Mouse (Mus musculus) ES-E14 (cell line): ENCODE data around the gene Tmbim4. TPM values are rescaled to one million over a fixed set of nuclear protein-coding genes. Genes with fewer than 3 reads are reported as not detected.

ENCODE experiments used
- DNase-seq: peaks from one replicate; pipeline ENCODE4 v3.0.0-alpha.2; 2013; ENCODE audit warnings: low read depth, low spot score
- H3K27ac ChIP-seq: 2 replicates; pipeline ENCODE4 v1.5.1; 2012; ENCODE audit warnings: low read depth, mild to moderate bottlenecking, low read length, moderate library complexity, mixed read lengths; ENCODE audit not compliant: poor library complexity, insufficient read depth, severe bottlenecking
- H3K36me3 ChIP-seq: 2 replicates; pipeline ENCODE4 v1.6.1; 2012; ENCODE audit warnings: mild to moderate bottlenecking, low read length, moderate library complexity, mixed read lengths; ENCODE audit not compliant: control insufficient read depth, poor library complexity, insufficient read depth, severe bottlenecking
- H3K4me1 ChIP-seq, 2 experiments: fragments of 150-350 bp in 1 of 2; sonication (generic) in 1 of 2; 2 replicates each; pipeline ENCODE4 v1.6.1; 2012; ENCODE audit warnings: low read length in 2 of 2, mild to moderate bottlenecking in 1 of 2, mixed read lengths in 1 of 2; ENCODE audit not compliant: control insufficient read depth in 2 of 2, insufficient read depth in 2 of 2, poor library complexity in 1 of 2
- H3K4me3 ChIP-seq, 2 experiments: fragments of 150-350 bp in 1 of 2; sonication (generic) in 1 of 2; 2 replicates each; pipeline ENCODE4 v1.5.1; 2012; ENCODE audit warnings: low read length in 2 of 2, low read depth in 1 of 2, mild to moderate bottlenecking in 1 of 2, mixed read lengths in 1 of 2; ENCODE audit not compliant: insufficient read depth in 1 of 2, poor library complexity in 1 of 2, severe bottlenecking in 1 of 2
- H3K9ac ChIP-seq: 2 replicates; pipeline ENCODE4 v1.6.1; 2012; ENCODE audit warnings: low read depth, mild to moderate bottlenecking, low read length, mixed read lengths; ENCODE audit not compliant: poor library complexity, insufficient read depth, severe bottlenecking
- H3K9me3 ChIP-seq: fragments of 150-350 bp; sonication (generic); 2 replicates; pipeline ENCODE4 v1.6.1; 2012; ENCODE audit warnings: low read depth, mild to moderate bottlenecking, low read length; ENCODE audit not compliant: control insufficient read depth, insufficient read depth
- CHD2 ChIP-seq: IDR thresholded peaks from 2 replicates; pipeline ENCODE4 v1.6.1; 2014; ENCODE audit warnings: mild to moderate bottlenecking, low read depth, low read length, inconsistent platforms
- HCFC1 ChIP-seq: IDR thresholded peaks from 2 replicates; pipeline ENCODE4 v1.6.1; 2012; ENCODE audit warnings: low read length, inconsistent platforms, borderline replicate concordance; ENCODE audit not compliant: insufficient read depth
- MAFK ChIP-seq: IDR thresholded peaks from 2 replicates; pipeline ENCODE4 v1.6.1; 2014; ENCODE audit warnings: mild to moderate bottlenecking, low read depth, low read length, inconsistent platforms; ENCODE audit not compliant: insufficient read depth
- ZC3H11A ChIP-seq: IDR thresholded peaks from 2 replicates; pipeline ENCODE4 v1.6.1; 2012; ENCODE audit warnings: low read depth, mild to moderate bottlenecking, inconsistent platforms, low read length, borderline replicate concordance
- ZNF384 ChIP-seq: IDR thresholded peaks from 2 replicates; pipeline ENCODE4 v1.6.1; 2012; ENCODE audit warnings: low read depth, low read length, inconsistent platforms
- in situ Hi-C, 2 experiments: fragments of 600-800 bp; cut with MboI; formaldehyde crosslinking; loops; one replicate each; pipeline ENCODE4 v1.15.1; 2025; ENCODE audit warnings: low sequenced_read_pairs in 2 of 2, inconsistent platforms in 1 of 2; ENCODE audit not compliant: unreplicated experiment in 2 of 2
- total RNA-seq: library from RNA; depleted of rRNA; stranded (reverse); fragments of 300-350 nt; gene quantifications from 2 replicates; pipeline ENCODE4 v1.2.3, GENCODE M21; 2012

Tmbim4 gene
- total RNA-seq, 1 experiment: 125 TPM

GRCm38 (mm10) chr10:120189276-120189675 lies 12.1 kb upstream of the Tmbim4 start:
- in situ Hi-C loops: no loop called here
- no peak overlapping the region for H3K9ac ChIP-seq
- no peak for DNase-seq

GRCm38 (mm10) chr10:120189782-120190181 lies 11.6 kb upstream of the Tmbim4 start:
- in situ Hi-C loops: no loop called here
- Histone ChIP-seq H3K36me3 (no peaks in the 10 kb centered on the region), H3K4me1 (no peaks in the 10 kb centered on the region), H3K9ac (no peak overlapping the region), H3K4me3 (no peak overlapping the region), H3K27ac (no peak overlapping the region), H3K9me3 (no peaks in the 10 kb centered on the region)
- no peak for TF ChIP-seq ZNF384
- TF ChIP-seq MAFK: no peak
- TF ChIP-seq HCFC1: no peak
- no peak for TF ChIP-seq CHD2
- TF ChIP-seq ZC3H11A: no peak
- no peak for DNase-seq

More at GRCm38 (mm10) chr10:120189276-120189675, 12.1 kb upstream of the Tmbim4 start:
- Histone ChIP-seq H3K4me3 (no peak overlapping the region), H3K9me3 (no peaks in the 10 kb centered on the region), H3K27ac (no peak overlapping the region), H3K36me3 (no peaks in the 10 kb centered on the region), H3K4me1 (no peaks in the 10 kb centered on the region)
- no peak for TF ChIP-seq ZNF384
- TF ChIP-seq ZC3H11A: no peak
- TF ChIP-seq CHD2: no peak
- no peak for TF ChIP-seq HCFC1
- no peak for TF ChIP-seq MAFK

GRCm38 (mm10) chr10:120191165-120191564 lies 10.2 kb upstream of the Tmbim4 start:
- H3K4me1 ChIP-seq: no peaks in the 10 kb centered on the region
- no peaks in the 10 kb centered on the region for H3K36me3 ChIP-seq
- no peaks in the 10 kb centered on the region for H3K9me3 ChIP-seq
- H3K9ac ChIP-seq: no peak overlapping the region
- H3K4me3 ChIP-seq: no peak overlapping the region
- TF ChIP-seq ZC3H11A (no peak), HCFC1 (no peak), MAFK (no peak), CHD2 (no peak), ZNF384 (no peak)
- DNase-seq: no peak
- H3K27ac ChIP-seq: no peak overlapping the region
- in situ Hi-C loops: no loop called here

- Histone ChIP-seq H3K4me3 (no peak overlapping the region), H3K9ac (no peak overlapping the region), H3K9me3 (no peaks in the 10 kb centered on the region), H3K36me3 (no peaks in the 10 kb centered on the region), H3K4me1 (no peaks in the 10 kb centered on the region), H3K27ac (no peak overlapping the region)
- TF ChIP-seq ZC3H11A (no peak), CHD2 (peak; percentile 90)
- no peak for DNase-seq
- in situ Hi-C loops: no loop called here
These were observed 9.1 kb upstream of the Tmbim4 start for GRCm38 (mm10) chr10:120192278-120192677.

- H3K36me3 ChIP-seq: no peaks in the 10 kb centered on the region
- in situ Hi-C loops: no loop called here
- H3K4me1 ChIP-seq: no peaks in the 10 kb centered on the region
- no peak for DNase-seq
- no peak overlapping the region for H3K9ac ChIP-seq
- no peaks in the 10 kb centered on the region for H3K9me3 ChIP-seq
- no peak for TF ChIP-seq ZC3H11A
- TF ChIP-seq ZNF384: no peak
- TF ChIP-seq MAFK: no peak
- no peak for TF ChIP-seq HCFC1
- TF ChIP-seq CHD2: no peak
- H3K4me3 ChIP-seq: no peak overlapping the region
- H3K27ac ChIP-seq: no peak overlapping the region
These were observed 8.1 kb upstream of the Tmbim4 start for GRCm38 (mm10) chr10:120193255-120193654.
